Mouse (Mus musculus) megakaryocyte progenitor cell, adult 5-6 weeks (primary cell): Measurements from ENCODE around the gene Cbx7. TPM values are rescaled to one million over a fixed set of nuclear protein-coding genes. Genes with fewer than 3 reads are reported as not detected.

Experiments used
- ATAC-seq: replicated peaks from 2 replicates; pipeline ENCODE4 v1.8.0; 2016; ENCODE audit warnings: mild to moderate bottlenecking, moderate TSS enrichment, inconsistent platforms; ENCODE audit not compliant: poor library complexity
- total RNA-seq, 2 experiments: library from RNA; stranded (forward) in 1 of 2; stranded (reverse) in 1 of 2; fragments of 157-497, 149-512 nt in 1 of 2; fragments of 200-1000 nt in 1 of 2; gene quantifications; 2 replicates each; pipeline versions ENCODE4 v1.2.3 to v1.2.4; 2015 to 2017

The Cbx7 gene
- total RNA-seq, 2 experiments from 2014 or later: 1.7 to 3.3 TPM

DNA sequence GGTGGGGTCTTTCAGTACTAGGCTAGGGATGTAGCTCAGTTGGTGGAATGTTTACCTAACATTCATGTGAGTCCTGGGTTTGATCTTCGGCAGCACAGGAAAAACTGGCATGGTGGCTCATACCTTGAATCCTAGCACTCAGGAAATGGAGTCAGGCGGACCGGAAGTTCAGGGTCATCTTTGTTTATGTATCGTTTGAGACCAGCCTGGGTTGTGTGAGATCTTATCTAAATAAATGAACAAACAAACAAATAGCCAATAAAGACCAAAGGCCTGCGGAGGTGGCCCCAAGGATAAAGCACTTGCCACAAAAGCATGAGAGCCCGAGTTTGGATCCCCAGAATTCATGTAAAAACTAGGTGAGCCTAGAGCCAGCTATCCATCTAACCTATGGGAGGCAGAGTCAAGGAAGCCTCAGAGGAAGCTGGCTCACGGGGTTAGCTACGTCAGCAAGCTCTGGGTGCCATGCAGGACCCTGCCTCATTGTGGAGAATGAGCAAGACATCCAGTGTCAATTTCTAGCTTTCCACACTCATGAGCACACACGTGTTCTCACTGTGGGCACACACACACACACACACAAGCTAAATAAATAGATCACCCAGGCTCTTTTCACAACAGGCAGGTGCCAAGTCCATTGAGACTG lies 74.7 kb downstream of the Cbx7 start:
- no peak for ATAC-seq

DNA sequence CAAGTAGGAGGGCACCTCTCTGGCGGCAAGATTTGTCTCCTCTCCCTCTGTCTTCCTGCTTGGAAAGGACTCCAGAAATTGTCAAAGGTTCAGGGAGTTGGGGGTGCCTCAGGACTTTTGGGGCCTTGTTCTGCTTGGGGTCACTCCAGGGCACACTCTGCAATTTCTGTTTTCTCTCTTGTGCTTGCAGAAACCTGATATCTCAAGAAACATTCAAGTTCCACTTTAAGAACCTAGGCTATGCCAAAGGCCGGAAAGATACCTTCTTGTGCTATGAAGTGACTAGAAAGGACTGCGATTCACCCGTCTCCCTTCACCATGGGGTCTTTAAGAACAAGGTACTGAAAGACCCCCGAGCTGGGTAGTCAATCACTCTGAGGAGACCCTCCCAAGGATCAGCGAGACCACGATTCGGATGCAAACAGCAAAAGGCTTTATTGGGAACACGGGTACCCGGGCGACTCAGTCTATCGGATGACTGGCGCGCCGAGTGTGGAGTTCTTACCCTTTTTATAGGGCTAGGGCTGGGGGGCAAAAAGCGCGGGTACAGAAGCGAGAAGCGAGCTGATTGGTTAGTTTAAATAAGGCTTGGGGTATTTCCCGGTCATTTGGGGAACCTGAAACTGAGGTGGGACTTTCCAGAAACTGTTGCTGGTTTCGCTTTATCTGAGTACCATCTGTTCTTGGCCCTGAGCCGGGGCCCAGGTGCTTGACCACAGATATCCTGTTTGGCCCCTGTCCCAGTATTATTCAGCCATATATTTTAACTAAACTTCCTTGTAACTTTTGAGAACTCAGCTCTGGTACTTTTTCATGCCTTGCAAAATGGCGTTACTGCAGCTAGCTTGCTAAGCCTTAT lies 75.5 kb downstream of the Cbx7 start:
- ATAC-seq: 0 out of 2 replicates have a peak, but pooled peaks have one; percentile 3

DNA sequence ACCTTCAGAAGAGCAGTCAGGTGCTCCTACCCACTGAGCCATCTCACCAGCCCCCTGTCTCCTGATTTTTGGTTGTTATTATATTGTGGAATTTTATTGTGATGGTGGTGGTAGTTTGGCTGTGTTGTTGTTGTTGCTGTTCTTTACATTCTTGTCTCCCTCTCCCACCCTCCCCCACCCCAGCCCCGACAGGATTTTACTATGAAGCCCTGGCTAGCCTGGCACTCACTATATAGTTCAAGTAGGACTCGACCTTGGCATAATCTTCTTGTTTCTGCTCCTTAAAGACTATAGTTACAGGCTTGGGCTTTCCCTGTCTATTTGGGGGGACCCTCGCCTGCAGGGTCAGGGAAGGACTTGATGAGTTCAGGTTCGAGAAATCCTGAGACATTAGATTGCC lies 76.6 kb downstream of the Cbx7 start:
- ATAC-seq: no peak

DNA sequence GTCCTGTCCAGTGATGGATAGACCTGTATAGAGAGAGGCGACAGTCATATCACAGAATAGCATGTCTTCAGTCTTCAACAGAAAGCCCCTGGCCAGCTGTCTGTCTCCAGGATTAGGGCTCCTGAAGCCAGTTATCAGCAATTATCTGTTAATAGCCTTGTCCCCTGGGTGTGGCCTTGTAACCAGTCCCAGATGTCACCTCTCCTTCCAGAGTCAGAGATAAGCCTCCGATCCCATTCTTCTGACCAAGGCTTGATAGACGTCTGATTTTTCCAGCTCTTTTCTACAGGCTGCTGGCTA lies 77.1 kb downstream of the Cbx7 start:
- peak; percentile 43 for ATAC-seq

DNA sequence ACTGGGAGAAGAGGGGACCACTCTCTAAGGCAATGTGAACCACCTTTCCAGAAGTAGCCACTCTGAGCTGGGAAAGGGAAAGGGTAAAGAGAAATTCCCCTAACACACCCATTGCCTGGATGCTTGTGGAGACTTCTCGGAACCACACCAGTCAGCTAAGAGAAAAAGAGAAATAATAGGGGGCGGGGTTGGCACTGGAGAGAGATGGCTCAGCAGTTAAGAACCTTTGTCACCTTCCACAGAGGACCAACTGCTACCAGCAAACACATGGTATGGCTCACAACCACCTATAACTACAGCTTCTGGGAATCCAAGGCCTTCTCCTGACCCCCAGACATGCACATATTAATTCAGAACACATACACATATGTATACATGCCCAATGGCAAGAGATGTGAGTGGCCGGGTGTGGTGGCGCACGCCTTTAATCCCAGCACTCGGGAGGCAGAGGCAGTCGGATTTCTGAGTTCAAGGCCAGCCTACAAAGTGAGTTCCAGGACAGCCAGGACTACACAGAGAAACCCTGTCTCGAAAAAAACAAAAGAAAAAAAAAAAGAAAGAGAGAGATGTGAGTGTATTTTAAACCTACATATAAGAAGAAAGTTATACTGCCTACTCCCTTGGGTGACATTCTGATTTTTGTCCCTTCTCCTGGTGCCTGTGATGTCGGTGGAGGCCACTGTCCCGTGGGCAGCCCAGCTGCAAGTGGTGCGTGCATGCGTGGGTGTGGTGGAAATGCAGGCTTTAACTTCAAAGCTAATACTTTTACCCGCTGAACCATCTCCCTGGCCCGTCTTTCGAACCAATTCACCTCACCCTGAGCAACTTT lies 77.7 kb downstream of the Cbx7 start:
- peak; percentile 32 for ATAC-seq

DNA sequence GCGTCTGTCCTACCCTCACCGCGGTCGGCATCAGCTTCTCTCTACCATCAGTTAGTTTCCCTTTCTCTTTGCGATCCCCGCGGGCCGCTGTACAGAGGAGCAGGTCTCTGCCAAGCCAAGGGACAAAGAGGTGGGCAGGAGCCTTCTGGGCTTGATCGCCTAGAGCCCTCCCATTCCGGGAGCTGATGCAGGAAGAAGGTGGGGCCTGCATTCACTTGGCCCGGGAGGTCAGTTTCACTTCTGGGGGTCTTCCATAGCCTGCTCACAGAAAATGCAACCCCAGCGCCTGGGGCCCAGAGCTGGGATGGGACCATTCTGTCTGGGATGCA lies 78.7 kb downstream of the Cbx7 start:
- peak; percentile 70 for ATAC-seq

DNA sequence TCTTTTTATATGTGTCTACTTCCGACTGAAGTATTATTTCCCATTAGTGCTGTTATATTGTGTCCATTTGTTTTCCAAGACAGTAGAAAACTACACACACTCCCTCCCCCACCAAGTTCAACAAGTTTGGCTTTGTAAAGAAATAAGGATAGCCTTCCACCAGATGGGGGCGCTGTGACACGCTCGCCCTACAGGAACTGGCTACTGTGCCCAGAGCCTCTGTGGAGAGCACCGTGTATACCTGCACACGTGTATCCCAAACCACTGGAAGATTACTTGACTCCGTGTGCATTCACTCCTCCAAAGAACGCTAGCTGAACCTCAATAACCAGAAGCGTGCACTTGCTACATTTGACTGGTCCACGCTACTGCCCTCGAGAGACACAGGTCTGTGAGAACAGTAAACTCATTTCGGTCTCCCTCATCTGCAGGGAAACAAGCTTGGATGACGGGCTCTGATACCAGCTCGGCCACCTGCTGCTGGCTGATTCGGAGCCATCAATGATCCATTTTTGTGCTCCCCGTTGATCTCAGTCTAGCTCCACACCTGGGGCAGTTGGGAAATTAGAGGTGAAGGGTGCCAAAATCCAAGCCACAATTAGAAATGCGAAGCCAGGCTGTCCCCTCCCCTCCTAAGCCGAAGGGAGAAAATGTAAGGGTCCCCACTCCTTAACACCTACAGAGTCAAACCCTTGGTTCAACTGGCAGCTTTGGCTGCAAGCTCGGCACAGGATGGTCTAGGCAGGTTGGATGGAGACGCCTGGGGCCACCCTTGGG lies 79.3 kb downstream of the Cbx7 start, which contains the start of gene Apobec3:
Gene Apobec3 (plus strand): TSS at position 224 of the 777 bp plus-strand sequence.
- peak; percentile 64 for ATAC-seq

DNA sequence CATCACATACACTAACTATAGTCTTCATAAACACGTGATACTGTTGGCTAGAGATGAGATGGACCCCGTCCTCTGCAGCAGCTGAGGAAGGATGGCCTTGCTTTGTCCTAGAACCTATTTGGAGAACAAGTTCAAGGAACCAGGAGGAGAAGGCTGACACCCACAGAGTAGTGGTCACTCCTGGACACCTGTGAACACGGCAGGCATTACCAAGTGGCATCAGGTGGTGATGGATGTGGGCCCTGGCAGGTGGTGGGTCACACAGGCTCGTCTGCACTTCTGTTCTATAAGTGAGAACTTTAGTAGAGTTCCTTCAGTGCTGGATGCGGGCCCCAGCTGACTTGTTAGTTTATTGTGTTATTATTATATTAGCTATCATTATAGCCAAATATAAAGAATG lies 86.1 kb downstream of the Cbx7 start:
- no peak for ATAC-seq

DNA sequence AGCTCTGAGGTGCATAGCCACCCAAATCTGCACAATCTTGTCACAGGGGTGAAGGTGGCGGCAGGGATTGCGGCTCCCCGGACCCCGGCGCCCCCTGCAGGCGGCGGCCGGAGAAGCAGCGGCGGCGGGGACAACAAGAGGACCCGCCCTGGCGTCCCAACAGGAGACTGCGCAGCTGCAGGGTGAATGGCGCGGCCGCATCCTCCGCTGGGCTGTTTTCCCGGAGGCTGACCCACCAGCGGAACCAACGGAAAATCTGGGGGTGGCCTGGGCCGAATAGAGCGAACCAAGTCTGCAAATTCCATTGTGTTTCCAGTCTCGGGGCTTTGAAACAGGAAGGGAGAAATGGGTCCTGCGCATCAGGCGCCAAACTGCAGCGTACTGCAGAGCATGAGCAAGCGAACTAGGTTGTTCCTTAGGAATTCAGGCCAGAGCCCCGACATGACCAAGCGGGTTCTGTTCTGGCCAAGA lies 87.5 kb downstream of the Cbx7 start:
- peak; percentile 97 for ATAC-seq

DNA sequence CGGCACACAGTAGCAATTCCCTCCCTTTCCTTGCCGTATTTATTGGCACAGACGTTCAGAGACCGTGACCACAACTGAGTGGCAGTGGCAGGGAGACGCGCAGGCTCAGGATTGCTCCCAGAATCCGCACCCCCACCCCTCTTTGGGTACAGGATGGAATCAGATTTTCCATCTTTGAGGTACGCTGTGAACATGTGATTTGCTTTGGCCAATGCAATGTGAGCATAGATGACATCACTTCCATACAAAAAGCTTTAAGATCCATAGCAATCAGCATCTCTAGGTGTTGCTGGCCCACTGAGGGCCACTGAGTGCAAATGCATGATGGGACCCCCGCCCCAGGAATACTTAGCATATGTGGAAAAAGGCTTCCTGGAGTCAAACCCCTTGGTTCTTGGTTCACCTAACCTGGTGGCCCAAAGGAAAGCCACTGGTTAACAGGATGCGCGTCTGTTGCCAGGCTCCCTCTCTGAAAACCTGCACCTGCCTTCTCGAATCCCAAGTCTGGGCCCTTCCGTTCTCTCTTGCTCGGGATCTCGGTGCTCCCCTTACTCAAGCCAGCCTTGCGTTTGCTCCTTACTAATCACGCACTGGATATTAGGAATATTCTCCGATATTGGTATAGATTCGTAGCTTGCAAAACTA lies 88.2 kb downstream of the Cbx7 start:
- ATAC-seq: no peak

DNA sequence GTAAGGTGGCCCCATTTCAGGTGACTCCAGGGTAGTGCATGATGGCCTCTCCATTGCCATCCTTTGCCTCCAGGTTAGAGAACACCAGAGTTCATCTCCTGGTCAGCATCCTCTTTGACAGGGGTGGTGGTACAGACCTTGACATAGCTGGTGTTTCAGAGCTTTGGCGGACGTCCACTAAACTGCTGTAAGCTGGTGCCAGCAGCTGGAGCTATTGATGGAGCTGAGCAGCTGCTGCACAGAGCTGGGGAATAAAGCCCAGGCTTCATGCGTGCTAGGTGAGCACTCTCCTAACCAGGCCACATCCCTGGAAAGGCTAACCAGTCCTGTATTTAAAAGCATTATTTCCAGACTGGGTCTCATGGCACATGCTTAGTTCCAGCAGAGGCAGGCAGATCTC lies 90.4 kb downstream of the Cbx7 start:
- ATAC-seq: no peak

DNA sequence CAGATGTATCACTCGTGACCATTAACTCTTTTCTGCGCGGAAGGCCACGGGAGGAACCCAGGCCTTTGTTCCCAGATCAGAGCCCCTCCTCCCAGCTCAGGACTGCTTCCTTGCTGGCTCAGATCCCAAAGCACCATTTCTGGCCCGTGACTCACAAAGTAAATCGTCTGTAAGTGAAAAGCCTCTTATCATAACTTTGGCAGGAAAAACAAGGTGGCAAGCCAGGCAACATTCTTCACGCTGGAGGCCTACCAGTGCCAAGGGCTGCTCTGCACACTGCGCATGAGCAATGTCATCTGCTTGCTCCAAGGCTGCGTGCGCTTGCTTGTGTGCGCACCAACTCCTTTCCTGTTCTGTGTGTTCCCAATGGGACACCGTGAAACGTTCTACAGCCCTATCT lies 91.6 kb downstream of the Cbx7 start:
- ATAC-seq: peak; percentile 45

DNA sequence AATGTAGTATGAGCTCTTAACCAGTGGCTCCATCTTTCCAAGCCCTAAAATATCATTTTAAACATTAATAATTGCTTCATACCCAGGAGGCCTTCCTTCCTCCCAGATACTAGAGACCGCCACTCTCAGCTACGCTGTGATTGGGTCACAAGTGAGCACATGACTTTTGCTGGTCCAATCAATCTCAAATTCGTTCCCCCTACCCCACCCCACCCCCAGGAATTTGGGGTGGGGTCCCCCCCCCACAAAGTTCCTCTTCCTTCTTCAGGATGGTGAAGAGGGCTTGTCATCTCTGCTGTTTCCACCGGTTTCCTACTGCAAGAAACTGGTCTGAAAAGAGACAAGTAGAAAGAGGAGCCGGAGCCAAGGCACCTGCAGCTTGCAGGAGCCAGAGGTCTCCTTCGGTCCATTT lies 92.2 kb downstream of the Cbx7 start:
- no peak for ATAC-seq

DNA sequence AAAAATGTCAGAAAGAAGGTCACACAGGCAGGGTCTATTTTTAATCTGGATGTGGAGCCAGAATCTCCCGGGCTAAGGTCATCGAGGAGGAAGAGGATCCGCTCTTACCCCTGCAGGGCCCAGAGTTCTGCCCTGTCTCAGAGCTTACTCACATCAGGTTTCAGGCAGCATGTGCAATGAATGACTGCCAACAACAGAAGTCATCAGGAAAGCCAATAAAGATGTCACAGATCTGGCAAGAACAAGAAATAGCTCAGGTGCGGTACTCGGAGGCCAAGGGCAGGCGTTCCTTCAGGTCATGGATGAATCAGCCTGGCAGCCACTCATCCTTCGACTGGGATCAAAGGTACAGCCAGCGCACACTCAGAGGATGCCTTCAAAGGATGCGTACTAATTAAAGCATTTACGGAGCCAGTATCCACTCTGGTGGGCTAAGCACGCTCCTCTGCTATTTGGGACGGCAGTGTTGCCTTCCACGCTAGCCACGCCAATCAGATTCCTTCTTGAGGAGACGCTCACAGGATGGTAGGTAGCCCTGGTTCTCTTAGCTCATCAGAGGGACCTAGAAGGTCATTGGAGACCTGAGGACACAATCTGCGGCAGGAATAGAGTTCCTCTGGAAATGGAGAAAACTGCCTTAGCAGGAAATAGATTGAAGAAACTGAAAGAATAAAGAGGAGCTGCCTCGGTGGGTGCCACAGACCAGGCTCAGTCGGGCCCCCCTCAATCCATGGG lies 95.5 kb downstream of the Cbx7 start:
- ATAC-seq: no peak

DNA sequence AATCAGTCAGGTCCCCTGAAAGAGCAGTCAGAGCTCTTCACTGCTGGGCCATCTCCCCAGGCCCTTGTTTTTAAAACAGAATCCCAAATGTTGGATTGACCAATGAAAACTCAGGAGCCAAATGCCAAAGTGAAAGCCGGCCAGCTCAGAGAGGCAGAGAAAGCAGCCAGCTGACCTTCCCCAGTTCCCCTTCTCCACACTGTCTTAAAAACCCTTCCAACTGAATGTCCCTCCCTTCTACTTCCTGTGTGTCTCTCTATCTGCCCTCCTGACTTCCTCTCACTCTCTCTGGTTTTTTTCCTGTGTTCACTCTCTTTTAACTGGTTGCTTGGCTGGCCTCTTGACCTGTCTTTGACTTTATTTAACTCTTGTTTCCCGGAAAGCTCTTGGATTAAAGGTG lies 96.9 kb downstream of the Cbx7 start:
- ATAC-seq: no peak

DNA sequence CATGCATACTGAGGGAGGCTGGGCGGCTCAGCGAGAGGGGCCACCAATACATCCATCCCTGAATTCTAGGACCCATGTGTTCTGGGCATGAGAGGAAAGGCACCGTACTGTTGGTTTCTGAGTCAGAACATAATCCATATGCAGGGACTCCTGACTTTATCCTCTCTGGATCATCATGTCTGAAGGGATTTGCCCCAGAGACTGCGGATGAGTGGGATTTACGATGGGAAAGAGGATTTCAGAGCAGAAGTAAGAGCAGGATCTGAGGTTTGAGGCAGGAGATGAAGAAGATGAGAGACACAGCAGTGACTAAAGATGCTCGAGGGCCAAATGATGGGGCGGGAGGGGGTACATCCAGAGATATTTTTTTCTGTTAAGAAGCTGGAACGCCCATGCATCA lies 97.4 kb downstream of the Cbx7 start:
- no peak for ATAC-seq

DNA sequence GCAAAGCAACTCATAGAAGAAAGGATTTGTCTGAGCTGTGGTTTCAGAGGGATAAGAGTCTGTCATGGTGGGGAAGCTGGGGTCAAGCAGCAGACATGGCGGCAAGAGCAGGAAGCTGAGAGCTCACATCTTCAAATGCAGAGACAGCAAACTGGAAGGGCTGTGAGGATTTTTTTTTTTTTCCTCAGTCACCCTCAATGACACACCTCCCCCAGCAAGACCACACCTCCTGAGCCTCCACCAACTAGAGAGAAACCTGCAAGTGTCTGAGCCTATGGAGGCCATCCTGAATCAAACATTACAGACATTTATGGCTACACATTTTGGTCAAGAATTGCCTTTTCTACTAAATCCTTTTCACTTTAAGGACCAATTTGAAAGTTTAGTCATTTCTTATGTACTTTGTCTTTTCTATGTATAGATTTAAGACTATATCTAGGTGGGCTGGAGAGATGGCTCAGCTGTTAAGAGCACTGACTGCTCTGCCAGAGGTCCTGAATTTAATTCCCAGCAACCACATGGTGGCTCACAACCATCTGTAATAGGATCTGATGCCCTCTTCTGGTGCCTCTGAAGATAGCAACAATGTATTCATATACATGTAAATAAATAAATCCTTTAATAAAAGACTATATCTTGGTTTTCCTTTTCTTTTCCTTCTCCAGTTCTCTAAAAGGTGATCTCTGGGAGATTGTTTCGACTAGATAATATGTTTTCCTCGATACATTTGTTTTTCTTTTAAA lies 103.5 kb downstream of the Cbx7 start:
- ATAC-seq: no peak
